Mouse (Mus musculus) hindbrain, embryonic 13.5 days (tissue): ENCODE results near the gene Slc26a1. TPM values are rescaled to one million over a fixed set of nuclear protein-coding genes. Genes with fewer than 3 reads are reported as not detected.

Experiments used
- ATAC-seq: fragments of 200-750 bp; cut with Nextera tagmentation; 2 replicates; pipeline ENCODE4 v1.8.0; 2017; ENCODE audit warnings: moderate TSS enrichment; ENCODE audit not compliant: low FRiP score
- H3K27ac ChIP-seq: fragments of 300-500 bp; sonication (generic); 2 replicates; pipeline ENCODE4 v1.5.1; 2015; ENCODE audit warnings: inconsistent platforms, mild to moderate bottlenecking, moderate library complexity
- H3K27me3 ChIP-seq: fragments of 300-500 bp; sonication (generic); 2 replicates; pipeline ENCODE4 v1.6.1; 2015; ENCODE audit warnings: mild to moderate bottlenecking, inconsistent platforms
- H3K36me3 ChIP-seq: fragments of 300-500 bp; sonication (generic); 2 replicates; pipeline ENCODE4 v1.6.1; 2015; ENCODE audit warnings: mild to moderate bottlenecking, inconsistent platforms
- H3K4me1 ChIP-seq: fragments of 300-500 bp; sonication (generic); replicated peaks from 2 replicates; pipeline ENCODE4 v1.6.1; 2015; ENCODE audit warnings: inconsistent platforms
- H3K4me2 ChIP-seq: fragments of 300-500 bp; sonication (generic); 2 replicates; pipeline ENCODE4 v1.6.1; 2015; ENCODE audit warnings: inconsistent platforms, mild to moderate bottlenecking, moderate library complexity
- H3K4me3 ChIP-seq: fragments of 300-500 bp; sonication (generic); 2 replicates; pipeline ENCODE4 v1.5.1; 2015; ENCODE audit warnings: mild to moderate bottlenecking, inconsistent platforms
- H3K9ac ChIP-seq: fragments of 300-500 bp; sonication (generic); 2 replicates; pipeline ENCODE4 v1.6.1; 2015; ENCODE audit warnings: mild to moderate bottlenecking, inconsistent platforms
- H3K9me3 ChIP-seq: fragments of 300-500 bp; sonication (generic); 2 replicates; pipeline ENCODE4 v1.6.1; 2016; ENCODE audit warnings: inconsistent platforms
- WGBS: fragments of 180-500 bp; shearing (Covaris S2); methylation state at CpG from one replicate; pipeline ENCODE4 v1.1.7; 2015; 5-methylcytosine and 5-hydroxymethylcytosine counted together
- polyA plus RNA-seq: library from polyadenylated mRNA; unstranded; fragments of >200 nt; fragmentation: Nextera tagmentation; extraction: Ambion mirVana; gene quantifications from 2 replicates; pipeline ENCODE4 v1.2.1, GENCODE M21; 2015

Gene Slc26a1
- polyA plus RNA-seq, 1 experiment from 2014 or later = 2.0 TPM

- no peak overlapping the region for H3K27ac ChIP-seq
- peaks cover 15% of the 10 kb centered on the region; the same call in 1 of the 2 replicates for H3K27me3 ChIP-seq
- H3K4me2 ChIP-seq = no peak overlapping the region
- ATAC-seq = no peak
- WGBS = 84% methylated on average over 2 of the region's 2 CpGs
- H3K9ac ChIP-seq = no peak overlapping the region
- peaks cover 11% of the 10 kb centered on the region for H3K36me3 ChIP-seq
- no peaks in the 10 kb centered on the region for H3K9me3 ChIP-seq
- no peak overlapping the region for H3K4me3 ChIP-seq
- H3K4me1 ChIP-seq = peaks cover 22% of the 10 kb centered on the region
Observed at GRCm38 (mm10) chr5:108667370-108667769, 8.0 kb downstream of the Slc26a1 start.

- Histone ChIP-seq H3K36me3 (no peaks in the 10 kb centered on the region), H3K4me3 (no peak overlapping the region), H3K9ac (no peak overlapping the region), H3K9me3 (no peaks in the 10 kb centered on the region), H3K4me1 (peaks cover 19% of the 10 kb centered on the region), H3K27me3 (peaks cover 15% of the 10 kb centered on the region; the same call in 1 of the 2 replicates), H3K27ac (no peak overlapping the region), H3K4me2 (no peak overlapping the region)
- WGBS = 51% methylated on average over 3 of the region's 3 CpGs
- no peak for ATAC-seq
Observed at GRCm38 (mm10) chr5:108665066-108665465, 10.3 kb downstream of the Slc26a1 start.

- H3K27me3 ChIP-seq = peaks cover 15% of the 10 kb centered on the region; the same call in 1 of the 2 replicates
- H3K27ac ChIP-seq = no peak overlapping the region
- H3K9ac ChIP-seq = no peak overlapping the region
- no peak overlapping the region for H3K4me3 ChIP-seq
- peaks cover 4% of the 10 kb centered on the region for H3K36me3 ChIP-seq
- 89% methylated on average over 4 of the region's 4 CpGs for WGBS
- H3K4me2 ChIP-seq = no peak overlapping the region
- H3K4me1 ChIP-seq = peaks cover 24% of the 10 kb centered on the region
- no peak for ATAC-seq
- no peaks in the 10 kb centered on the region for H3K9me3 ChIP-seq
Observed at GRCm38 (mm10) chr5:108662772-108663171, 12.6 kb downstream of the Slc26a1 start.

GRCm38 (mm10) chr5:108660632-108661268 lies 14.6 kb downstream of the Slc26a1 start:
- Histone ChIP-seq H3K9me3 (no peaks in the 10 kb centered on the region), H3K36me3 (peaks cover 24% of the 10 kb centered on the region), H3K27ac (peak overlapping the region; percentile 55; the same call in 1 of the 2 replicates), H3K9ac (peak overlapping the region; percentile 99), H3K4me2 (peak overlapping the region; percentile 93), H3K4me1 (peaks cover 24% of the 10 kb centered on the region), H3K4me3 (peak overlapping the region; percentile 92), H3K27me3 (peaks cover 12% of the 10 kb centered on the region; the same call in 1 of the 2 replicates)
- WGBS = 16% methylated on average over 36 of the region's 36 CpGs
- peak; percentile 97 for ATAC-seq

GRCm38 (mm10) chr5:108659698-108660631 lies 15.4 kb downstream of the Slc26a1 start, which contains the start of gene Idua:
Gene Idua, plus strand, starts transcription at chr5:108660331.
- H3K27me3 ChIP-seq = peaks cover 10% of the 10 kb centered on the region; the same call in 1 of the 2 replicates
- peak within 1 kb of the TSS; percentile 99 for H3K9ac ChIP-seq
- H3K27ac ChIP-seq = peak within 1 kb of the TSS; percentile 55; the same call in 1 of the 2 replicates
- H3K36me3 ChIP-seq = peaks cover 32% of the 10 kb centered on the region
- peak; percentile 65 for ATAC-seq
- H3K4me2 ChIP-seq = peak within 1 kb of the TSS; percentile 93
- H3K9me3 ChIP-seq = no peaks in the 10 kb centered on the region
- WGBS = 12% methylated on average over 21 of the region's 24 CpGs
- peaks cover 24% of the 10 kb centered on the region for H3K4me1 ChIP-seq
- peak within 1 kb of the TSS; percentile 92 for H3K4me3 ChIP-seq

- H3K9ac ChIP-seq = peak overlapping the region; percentile 19; the same call in 1 of the 2 replicates
- WGBS = 71% methylated on average over 1 of the region's 1 CpGs
- peaks cover 6% of the 10 kb centered on the region; the same call in 1 of the 2 replicates for H3K27me3 ChIP-seq
- no peak overlapping the region for H3K4me2 ChIP-seq
- no peak overlapping the region for H3K4me3 ChIP-seq
- H3K4me1 ChIP-seq = peaks cover 24% of the 10 kb centered on the region
- peaks cover 45% of the 10 kb centered on the region for H3K36me3 ChIP-seq
- no peak overlapping the region for H3K27ac ChIP-seq
- no peaks in the 10 kb centered on the region for H3K9me3 ChIP-seq
- no peak for ATAC-seq
Observed at GRCm38 (mm10) chr5:108658611-108659010, 16.8 kb downstream of the Slc26a1 start.

GRCm38 (mm10) chr5:108657406-108657805 lies 18.0 kb downstream of the Slc26a1 start:
- ATAC-seq = no peak
- Histone ChIP-seq H3K4me3 (no peak overlapping the region), H3K9ac (no peak overlapping the region; the same call in 1 of the 2 replicates), H3K27ac (no peak overlapping the region), H3K9me3 (no peaks in the 10 kb centered on the region), H3K36me3 (peaks cover 57% of the 10 kb centered on the region), H3K4me2 (no peak overlapping the region), H3K27me3 (no peaks in the 10 kb centered on the region), H3K4me1 (peaks cover 24% of the 10 kb centered on the region)
- WGBS = 77% methylated on average over 5 of the region's 5 CpGs

- H3K4me1 ChIP-seq = peaks cover 24% of the 10 kb centered on the region
- no peak overlapping the region for H3K27ac ChIP-seq
- H3K9me3 ChIP-seq = no peaks in the 10 kb centered on the region
- ATAC-seq = no peak
- no peak overlapping the region for H3K4me3 ChIP-seq
- no peak overlapping the region for H3K9ac ChIP-seq
- H3K27me3 ChIP-seq = no peaks in the 10 kb centered on the region
- no peak overlapping the region for H3K4me2 ChIP-seq
- peaks cover 61% of the 10 kb centered on the region for H3K36me3 ChIP-seq
- WGBS = 94% methylated on average over 15 of the region's 15 CpGs
Observed at GRCm38 (mm10) chr5:108655891-108656650, 19.3 kb downstream of the Slc26a1 start.

- ATAC-seq = no peak
- H3K36me3 ChIP-seq = peaks cover 67% of the 10 kb centered on the region
- peaks cover 24% of the 10 kb centered on the region for H3K4me1 ChIP-seq
- no peak overlapping the region for H3K4me2 ChIP-seq
- H3K4me3 ChIP-seq = no peak overlapping the region
- WGBS = 95% methylated on average over 9 of the region's 9 CpGs
- no peaks in the 10 kb centered on the region for H3K9me3 ChIP-seq
- H3K27ac ChIP-seq = no peak overlapping the region
- no peaks in the 10 kb centered on the region for H3K27me3 ChIP-seq
- no peak overlapping the region for H3K9ac ChIP-seq
Observed at GRCm38 (mm10) chr5:108655381-108655780, 20.0 kb downstream of the Slc26a1 start.

GRCm38 (mm10) chr5:108654444-108654990 lies 20.9 kb downstream of the Slc26a1 start:
- H3K9me3 ChIP-seq = no peaks in the 10 kb centered on the region
- peaks cover 16% of the 10 kb centered on the region for H3K4me1 ChIP-seq
- H3K27ac ChIP-seq = no peak overlapping the region
- no peak overlapping the region for H3K4me2 ChIP-seq
- no peak overlapping the region for H3K9ac ChIP-seq
- peaks cover 76% of the 10 kb centered on the region for H3K36me3 ChIP-seq
- 95% methylated on average over 10 of the region's 10 CpGs for whole genome bisulfite sequencing
- no peaks in the 10 kb centered on the region for H3K27me3 ChIP-seq
- no peak for ATAC-seq
- H3K4me3 ChIP-seq = no peak overlapping the region

- H3K9ac ChIP-seq = no peak overlapping the region
- H3K4me2 ChIP-seq = no peak overlapping the region
- H3K9me3 ChIP-seq = no peaks in the 10 kb centered on the region
- ATAC-seq = no peak
- 91% methylated on average over 6 of the region's 6 CpGs for WGBS
- peaks cover 85% of the 10 kb centered on the region for H3K36me3 ChIP-seq
- peaks cover 5% of the 10 kb centered on the region for H3K4me1 ChIP-seq
- no peak overlapping the region for H3K27ac ChIP-seq
- no peak overlapping the region for H3K4me3 ChIP-seq
- H3K27me3 ChIP-seq = no peaks in the 10 kb centered on the region
Observed at GRCm38 (mm10) chr5:108653341-108653740, 22.0 kb downstream of the Slc26a1 start.
